In genomic region chr10:119161820-119162382, GRCm38 (mm10) we compare ENCODE assay signal across 12 mouse cellular contexts.
DNase-seq lines count a peak whose midpoint lies in the region; ATAC-seq and TF ChIP-seq lines count a peak whose summit lies in the region.
"Had no signal": no experiment of that assay in that cellular context is flagged by ENCODE, and none has a peak within 500 bp of the region (broad histone marks: within the 10 kb centered on the region; RNA-seq: fewer than 3 reads in every experiment).

No protein-coding gene starts in this region.

- DNase-seq in forebrain, postnatal 0 days, result peak; percentile 5
- DNase-seq in kidney, postnatal 0 days (ENCODE audit: low spot score), result peak; percentile 47
- DNase-seq in embryo, embryonic 10.5 days (ENCODE audit: low spot score), result peak; percentile 48
- DNase-seq in cerebellum, postnatal 25 days, result no peak
- DNase-seq in urinary bladder, postnatal 36 days (ENCODE audit: low spot score in 2 of 2), result no peak
- DNase-seq: gastrocnemius, postnatal 14 days; right cerebral cortex, postnatal 14 days had no signal

- no peak overlapping the region for H3K9ac ChIP-seq in forebrain, postnatal 0 days
- H3K9ac ChIP-seq in forebrain, embryonic 15.5 days (replicated peaks), result no peak overlapping the region
- no peak overlapping the region for H3K9ac ChIP-seq in kidney, postnatal 0 days (ENCODE audit: low read depth, low read length)
- H3K9ac ChIP-seq in kidney, embryonic 14.5 days (ENCODE audit: low read depth, low read length), result no peak overlapping the region
- H3K9ac ChIP-seq in limb, embryonic 12.5 days (replicated peaks), result no peak overlapping the region
- H3K9ac ChIP-seq: hindbrain, embryonic 15.5 days; neural tube, embryonic 13.5 days had no signal

- no peaks in the 10 kb centered on the region for H3K4me1 ChIP-seq in forebrain, postnatal 0 days (ENCODE audit: insufficient read depth)
- H3K4me1 ChIP-seq in forebrain, embryonic 15.5 days, result no peaks in the 10 kb centered on the region
- no peaks in the 10 kb centered on the region for H3K4me1 ChIP-seq in kidney, postnatal 0 days (replicated peaks; ENCODE audit: insufficient read depth, low read length)
- no peaks in the 10 kb centered on the region for H3K4me1 ChIP-seq in kidney, embryonic 14.5 days (ENCODE audit: control insufficient read depth, insufficient read depth, low read length)
- H3K4me1 ChIP-seq in limb, embryonic 12.5 days (replicated peaks), result peaks cover 7% of the 10 kb centered on the region; the same call in 1 of the 2 replicates
- H3K4me1 ChIP-seq: hindbrain, embryonic 15.5 days; neural tube, embryonic 13.5 days had no signal

- WGBS in forebrain, postnatal 0 days, result 69% methylated on average over 8 of the region's 8 CpGs
- WGBS in forebrain, embryonic 15.5 days, result 73% methylated on average over 8 of the region's 8 CpGs
- 65% methylated on average over 8 of the region's 8 CpGs for WGBS in kidney, postnatal 0 days
- WGBS in kidney, embryonic 14.5 days, result 68% methylated on average over 8 of the region's 8 CpGs
- 36% methylated on average over 8 of the region's 8 CpGs for WGBS in limb, embryonic 12.5 days

- no peak overlapping the region for H3K4me2 ChIP-seq in forebrain, postnatal 0 days (ENCODE audit: low read depth)
- no peak overlapping the region for H3K4me2 ChIP-seq in forebrain, embryonic 15.5 days (replicated peaks)
- no peak overlapping the region for H3K4me2 ChIP-seq in kidney, postnatal 0 days (ENCODE audit: low read length)
- no peak overlapping the region for H3K4me2 ChIP-seq in kidney, embryonic 14.5 days (replicated peaks; ENCODE audit: low read depth, low read length)
- H3K4me2 ChIP-seq in limb, embryonic 12.5 days, result no peak overlapping the region
- H3K4me2 ChIP-seq: hindbrain, embryonic 15.5 days; neural tube, embryonic 13.5 days had no signal

- H3K9me3 ChIP-seq in forebrain, postnatal 0 days (ENCODE audit: low read length), result no peaks in the 10 kb centered on the region
- no peaks in the 10 kb centered on the region for H3K9me3 ChIP-seq in forebrain, embryonic 15.5 days
- no peaks in the 10 kb centered on the region for H3K9me3 ChIP-seq in kidney, postnatal 0 days (replicated peaks; ENCODE audit: low read length)
- H3K9me3 ChIP-seq in kidney, embryonic 14.5 days (ENCODE audit: control insufficient read depth, low read length), result peaks cover 4% of the 10 kb centered on the region; the same call in 1 of the 2 replicates
- peaks cover 9% of the 10 kb centered on the region for H3K9me3 ChIP-seq in limb, embryonic 12.5 days
- H3K9me3 ChIP-seq: hindbrain, embryonic 15.5 days; neural tube, embryonic 13.5 days had no signal

- no peak for ATAC-seq in forebrain, postnatal 0 days
- no peak for ATAC-seq in forebrain, embryonic 15.5 days (replicated peaks)
- ATAC-seq in kidney, postnatal 0 days (replicated peaks; ENCODE audit: low FRiP score, low read depth), result no peak
- ATAC-seq in kidney, embryonic 14.5 days (ENCODE audit: low FRiP score, low TSS enrichment), result no peak
- ATAC-seq in limb, embryonic 12.5 days (ENCODE audit: insufficient number of reproducible peaks, insufficient read depth, low FRiP score, low TSS enrichment, low read depth), result no peak

- H3K27ac ChIP-seq in forebrain, postnatal 0 days (ENCODE audit: low read depth, low read length), result no peak overlapping the region
- no peak overlapping the region for H3K27ac ChIP-seq in forebrain, embryonic 15.5 days (replicated peaks)
- H3K27ac ChIP-seq in kidney, postnatal 0 days, result no peak overlapping the region
- no peak overlapping the region for H3K27ac ChIP-seq in kidney, embryonic 14.5 days (ENCODE audit: low read depth, low read length)
- peak overlapping the region; percentile 19; the same call in 1 of the 2 replicates for H3K27ac ChIP-seq in limb, embryonic 12.5 days
- H3K27ac ChIP-seq: hindbrain, embryonic 15.5 days; neural tube, embryonic 13.5 days had no signal

- H3K4me3 ChIP-seq in forebrain, postnatal 0 days (ENCODE audit: low read depth, low read length), result no peak overlapping the region
- no peak overlapping the region for H3K4me3 ChIP-seq in forebrain, embryonic 15.5 days
- no peak overlapping the region for H3K4me3 ChIP-seq in kidney, postnatal 0 days (replicated peaks; ENCODE audit: low read depth, low read length)
- no peak overlapping the region for H3K4me3 ChIP-seq in kidney, embryonic 14.5 days (ENCODE audit: low read length)
- no peak overlapping the region for H3K4me3 ChIP-seq in limb, embryonic 12.5 days (replicated peaks)
- H3K4me3 ChIP-seq: hindbrain, embryonic 15.5 days; neural tube, embryonic 13.5 days had no signal

- H3K36me3 ChIP-seq in forebrain, postnatal 0 days (ENCODE audit: insufficient read depth), result no peaks in the 10 kb centered on the region
- H3K36me3 ChIP-seq in forebrain, embryonic 15.5 days, result no peaks in the 10 kb centered on the region
- H3K36me3 ChIP-seq in kidney, postnatal 0 days (ENCODE audit: insufficient read depth, low read length), result no peaks in the 10 kb centered on the region
- H3K36me3 ChIP-seq in kidney, embryonic 14.5 days (ENCODE audit: control insufficient read depth, insufficient read depth, low read length), result no peaks in the 10 kb centered on the region
- H3K36me3 ChIP-seq in limb, embryonic 12.5 days, result no peaks in the 10 kb centered on the region
- H3K36me3 ChIP-seq: hindbrain, embryonic 15.5 days; neural tube, embryonic 13.5 days had no signal

- peak; percentile 43 for TF ChIP-seq CTCF in forebrain, postnatal 0 days (IDR thresholded peaks at IDR 0.05; ENCODE audit: low read depth)
- TF ChIP-seq CTCF in kidney, postnatal 0 days (IDR thresholded peaks at IDR 0.05; ENCODE audit: low read depth), result peak; percentile 41; the same call in 1 of the 2 replicates

- H3K27me3 ChIP-seq in forebrain, postnatal 0 days (ENCODE audit: insufficient read depth, low read length), result no peaks in the 10 kb centered on the region
- H3K27me3 ChIP-seq in forebrain, embryonic 15.5 days, result no peaks in the 10 kb centered on the region
- H3K27me3 ChIP-seq in kidney, postnatal 0 days (ENCODE audit: insufficient read depth, low read length), result no peaks in the 10 kb centered on the region
- no peaks in the 10 kb centered on the region for H3K27me3 ChIP-seq in kidney, embryonic 14.5 days (ENCODE audit: control insufficient read depth, insufficient read depth, low read length)
- H3K27me3 ChIP-seq in limb, embryonic 12.5 days, result no peaks in the 10 kb centered on the region
- H3K27me3 ChIP-seq: hindbrain, embryonic 15.5 days; neural tube, embryonic 13.5 days had no signal

Comparison
In these comparisons a context has a peak if more than half of its experiments do, and no peak if none do; other contexts are left out.
1. DNase-seq: peak in forebrain, postnatal 0 days (single experiment), kidney, postnatal 0 days (single experiment) and embryo, embryonic 10.5 days (single experiment); none in cerebellum, postnatal 25 days (0 of 2) and urinary bladder, postnatal 36 days (0 of 2).